Mouse (Mus musculus): ENCODE results near the gene Ppp1r14c. TPM values are rescaled to one million over a fixed set of nuclear protein-coding genes. Genes with fewer than 3 reads are reported as not detected.

Ppp1r14c gene
- polyA plus RNA-seq, 2 experiments, result 5.2 to 13.8 TPM

DNA sequence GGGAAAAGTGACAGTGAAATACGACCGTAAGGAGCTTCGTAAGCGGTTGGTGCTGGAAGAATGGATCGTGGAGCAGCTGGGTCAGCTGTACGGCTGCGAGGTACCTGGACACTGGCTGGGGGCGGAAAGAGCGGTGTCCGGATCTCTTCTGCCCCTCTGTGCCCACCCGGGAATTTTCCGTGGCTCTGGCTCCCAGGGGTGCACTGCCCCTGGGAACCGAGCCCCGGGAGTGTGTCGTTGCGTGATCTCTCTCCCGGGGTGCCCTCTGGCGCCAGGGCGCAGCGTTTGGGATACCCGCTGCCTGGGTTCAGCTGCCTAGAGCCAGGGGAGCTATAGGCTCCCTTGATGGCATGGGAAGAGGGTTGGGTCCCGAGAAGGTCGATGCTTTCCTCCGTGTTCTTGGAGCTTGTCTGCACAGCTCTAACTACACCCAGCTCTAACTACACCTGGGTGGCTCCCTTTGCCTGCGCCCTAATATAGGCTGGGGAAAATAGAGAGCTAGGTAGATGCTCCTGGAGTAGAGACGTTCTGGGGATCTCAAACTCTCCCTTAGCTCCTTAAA lies 1.1 kb downstream of the Ppp1r14c start:
- no peak for DNase-seq (ENCODE audit: low spot score)
- 1% methylated on average over 23 of the region's 26 CpGs for WGBS
- no peaks in the 10 kb centered on the region for H3K36me3 ChIP-seq (ENCODE audit: control insufficient read depth, insufficient read depth, low read length)
- H3K4me1 ChIP-seq (ENCODE audit: control insufficient read depth, insufficient read depth, low read length), result no peaks in the 10 kb centered on the region
- peak overlapping the region; percentile 45 for H3K9ac ChIP-seq (ENCODE audit: low read depth, low read length, severe bottlenecking)
- H3K4me2 ChIP-seq (replicated peaks; ENCODE audit: low read depth, low read length, severe bottlenecking), result peak overlapping the region; percentile 97
- H3K4me3 ChIP-seq (replicated peaks; ENCODE audit: low read length), result peak overlapping the region; percentile 57
- H3K9me3 ChIP-seq (ENCODE audit: control insufficient read depth, low read length), result no peaks in the 10 kb centered on the region
- no peak overlapping the region for H3K27ac ChIP-seq (replicated peaks; ENCODE audit: low read depth, low read length)
- ATAC-seq (ENCODE audit: low FRiP score, low read depth), result peak; percentile 28; the same call in 1 of the 2 replicates
- H3K27me3 ChIP-seq (ENCODE audit: control insufficient read depth, insufficient read depth, low read length), result peaks cover 15% of the 10 kb centered on the region; the same call in 1 of the 2 replicates
- TF ChIP-seq POLR2A (IDR thresholded peaks at IDR 0.05; ENCODE audit: borderline replicate concordance, extremely low read depth, insufficient read depth, insufficient read length), result no peak

DNA sequence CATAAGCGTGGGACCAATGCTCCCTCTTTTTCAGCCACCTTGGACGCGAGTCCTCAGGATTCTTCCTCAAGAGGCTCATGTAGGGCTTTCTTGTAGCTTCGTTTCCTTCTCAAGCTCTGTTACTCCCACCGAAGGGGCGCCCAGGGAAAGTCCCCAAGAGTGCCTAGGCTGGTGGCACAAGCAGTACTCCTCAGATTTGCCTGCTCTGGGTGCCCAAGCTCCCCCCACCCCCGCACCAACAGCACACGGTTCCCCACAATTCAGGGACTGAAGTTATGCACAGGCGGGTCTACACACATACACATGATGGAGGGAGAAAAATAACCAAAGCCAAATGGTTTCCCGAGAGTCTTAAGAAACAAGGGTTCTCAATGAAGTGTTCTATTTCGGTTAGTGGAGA lies 1.6 kb downstream of the Ppp1r14c start:
- Histone ChIP-seq H3K27me3 (ENCODE audit: control insufficient read depth, insufficient read depth, low read length) (peaks cover 15% of the 10 kb centered on the region; the same call in 1 of the 2 replicates), H3K4me2 (replicated peaks; ENCODE audit: low read depth, low read length, severe bottlenecking) (peak overlapping the region; percentile 97), H3K4me3 (replicated peaks; ENCODE audit: low read length) (peak overlapping the region; percentile 57), H3K4me1 (ENCODE audit: control insufficient read depth, insufficient read depth, low read length) (no peaks in the 10 kb centered on the region), H3K36me3 (ENCODE audit: control insufficient read depth, insufficient read depth, low read length) (no peaks in the 10 kb centered on the region), H3K9me3 (ENCODE audit: control insufficient read depth, low read length) (no peaks in the 10 kb centered on the region), H3K9ac (ENCODE audit: low read depth, low read length, severe bottlenecking) (no peak overlapping the region), H3K27ac (replicated peaks; ENCODE audit: low read depth, low read length) (no peak overlapping the region)
- 24% methylated on average over 11 of the region's 11 CpGs for WGBS
- DNase-seq (ENCODE audit: low spot score) (no peak), ATAC-seq (ENCODE audit: low FRiP score, low read depth) (no peak)
- TF ChIP-seq POLR2A (IDR thresholded peaks at IDR 0.05; ENCODE audit: borderline replicate concordance, extremely low read depth, insufficient read depth, insufficient read length), result no peak

DNA sequence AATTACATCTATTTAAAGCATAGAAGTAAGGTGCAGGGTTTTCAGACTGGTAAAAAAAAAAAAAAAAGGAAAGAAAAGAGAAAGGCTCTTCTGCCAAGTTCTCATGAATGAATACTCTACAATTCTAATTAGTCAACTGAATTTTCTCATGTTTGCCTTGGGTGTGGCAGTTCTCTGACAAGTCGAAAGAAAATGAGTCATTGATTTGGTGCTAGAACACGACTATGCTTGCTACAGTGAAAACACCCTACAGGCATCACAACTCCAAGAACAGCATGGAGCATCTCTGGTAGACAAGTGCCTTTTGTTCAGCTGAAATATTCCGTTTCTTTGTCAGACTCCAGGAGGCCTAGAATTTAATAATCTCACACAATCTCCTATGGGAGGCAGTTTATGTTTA lies 17.3 kb downstream of the Ppp1r14c start:
- no peak overlapping the region for H3K4me3 ChIP-seq (replicated peaks; ENCODE audit: low read length)
- H3K9ac ChIP-seq (ENCODE audit: low read depth, low read length, severe bottlenecking), result no peak overlapping the region
- no peak for TF ChIP-seq POLR2A (IDR thresholded peaks at IDR 0.05; ENCODE audit: borderline replicate concordance, extremely low read depth, insufficient read depth, insufficient read length)
- no peak for DNase-seq (ENCODE audit: low spot score)
- no peak overlapping the region for H3K4me2 ChIP-seq (replicated peaks; ENCODE audit: low read depth, low read length, severe bottlenecking)
- H3K9me3 ChIP-seq (ENCODE audit: control insufficient read depth, low read length), result no peaks in the 10 kb centered on the region
- no peaks in the 10 kb centered on the region for H3K27me3 ChIP-seq (ENCODE audit: control insufficient read depth, insufficient read depth, low read length)
- no peaks in the 10 kb centered on the region for H3K36me3 ChIP-seq (ENCODE audit: control insufficient read depth, insufficient read depth, low read length)
- no peak for ATAC-seq (ENCODE audit: low FRiP score, low read depth)
- no peak overlapping the region for H3K27ac ChIP-seq (replicated peaks; ENCODE audit: low read depth, low read length)
- whole genome bisulfite sequencing, result 67% methylated on average over 3 of the region's 3 CpGs
- no peaks in the 10 kb centered on the region for H3K4me1 ChIP-seq (ENCODE audit: control insufficient read depth, insufficient read depth, low read length)

DNA sequence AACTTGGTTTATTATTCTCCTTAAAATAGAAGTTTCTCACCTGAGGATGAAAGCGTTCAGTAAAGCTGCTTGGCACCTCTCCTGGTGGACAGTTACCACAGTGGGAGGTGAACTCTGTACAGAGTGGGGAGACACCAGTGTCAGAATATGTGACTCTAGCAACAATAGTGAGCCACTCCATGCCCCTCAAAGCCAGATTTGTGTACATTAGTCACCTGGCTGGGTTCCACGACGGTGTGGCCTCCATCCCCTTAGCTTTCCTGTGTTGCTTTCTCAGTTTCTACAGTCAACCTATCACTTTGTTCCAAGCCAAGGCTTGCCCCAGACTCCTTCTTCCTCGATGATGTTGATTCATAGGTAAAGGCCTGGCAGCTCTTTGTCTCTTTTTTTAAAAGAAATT lies 26.4 kb downstream of the Ppp1r14c start:
- Histone ChIP-seq H3K27me3 (ENCODE audit: control insufficient read depth, insufficient read depth, low read length) (no peaks in the 10 kb centered on the region), H3K9ac (ENCODE audit: low read depth, low read length, severe bottlenecking) (no peak overlapping the region), H3K4me1 (ENCODE audit: control insufficient read depth, insufficient read depth, low read length) (no peaks in the 10 kb centered on the region), H3K4me2 (replicated peaks; ENCODE audit: low read depth, low read length, severe bottlenecking) (no peak overlapping the region), H3K36me3 (ENCODE audit: control insufficient read depth, insufficient read depth, low read length) (no peaks in the 10 kb centered on the region), H3K4me3 (replicated peaks; ENCODE audit: low read length) (no peak overlapping the region), H3K27ac (replicated peaks; ENCODE audit: low read depth, low read length) (no peak overlapping the region), H3K9me3 (ENCODE audit: control insufficient read depth, low read length) (no peaks in the 10 kb centered on the region)
- ATAC-seq (ENCODE audit: low FRiP score, low read depth) (no peak), DNase-seq (ENCODE audit: low spot score) (no peak)
- 89% methylated on average over 4 of the region's 4 CpGs for WGBS
- no peak for TF ChIP-seq POLR2A (IDR thresholded peaks at IDR 0.05; ENCODE audit: borderline replicate concordance, extremely low read depth, insufficient read depth, insufficient read length)

DNA sequence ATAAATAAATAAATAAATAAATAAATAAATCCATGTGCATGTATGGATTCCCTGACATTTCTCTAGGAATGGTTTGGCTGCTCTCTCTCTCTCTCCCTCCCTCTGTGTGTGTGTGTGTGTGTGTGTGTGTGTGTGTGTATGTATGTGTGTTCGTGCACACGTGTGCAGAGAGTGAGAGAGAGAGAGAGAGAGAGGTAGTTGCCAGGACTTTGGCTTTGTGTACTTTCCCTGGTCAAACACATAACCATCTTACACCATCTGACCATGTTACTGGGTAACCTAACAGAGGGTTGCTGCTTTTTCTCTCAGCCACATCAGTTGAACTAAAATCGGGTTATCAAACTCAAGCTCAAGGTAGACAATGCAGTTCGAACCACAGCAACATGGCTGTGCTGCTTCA lies 27.7 kb downstream of the Ppp1r14c start:
- no peak for ATAC-seq (ENCODE audit: low FRiP score, low read depth)
- no peak overlapping the region for H3K9ac ChIP-seq (ENCODE audit: low read depth, low read length, severe bottlenecking)
- no peaks in the 10 kb centered on the region for H3K27me3 ChIP-seq (ENCODE audit: control insufficient read depth, insufficient read depth, low read length)
- no peaks in the 10 kb centered on the region for H3K36me3 ChIP-seq (ENCODE audit: control insufficient read depth, insufficient read depth, low read length)
- no peak overlapping the region for H3K27ac ChIP-seq (replicated peaks; ENCODE audit: low read depth, low read length)
- 91% methylated on average over 4 of the region's 4 CpGs for WGBS
- DNase-seq (ENCODE audit: low spot score), result no peak
- H3K9me3 ChIP-seq (ENCODE audit: control insufficient read depth, low read length), result no peaks in the 10 kb centered on the region
- no peak for TF ChIP-seq POLR2A (IDR thresholded peaks at IDR 0.05; ENCODE audit: borderline replicate concordance, extremely low read depth, insufficient read depth, insufficient read length)
- no peak overlapping the region for H3K4me3 ChIP-seq (replicated peaks; ENCODE audit: low read length)
- no peak overlapping the region for H3K4me2 ChIP-seq (replicated peaks; ENCODE audit: low read depth, low read length, severe bottlenecking)
- no peaks in the 10 kb centered on the region for H3K4me1 ChIP-seq (ENCODE audit: control insufficient read depth, insufficient read depth, low read length)

Measured in limb, embryonic 14.5 days (tissue).